Mouse (Mus musculus): ENCODE results near the gene Hoxb3.

Gene Hoxb3

GRCm38 (mm10) chr11:96317608-96318367 lies 5.3 kb upstream of the Hoxb3 start, which contains the start of gene Hoxb4:
Hoxb4 (plus strand) TSS chr11:96318267.
- no peak for DNase-seq (ENCODE audit: low spot score in 2 of 2)

- no peak for DNase-seq (ENCODE audit: low spot score in 2 of 2)
These were observed 4.6 kb upstream of the Hoxb3 start for GRCm38 (mm10) chr11:96318368-96319070.

GRCm38 (mm10) chr11:96319071-96319902 lies 3.8 kb upstream of the Hoxb3 start:
- DNase-seq (ENCODE audit: low spot score in 2 of 2): no peak

- DNase-seq (ENCODE audit: low spot score in 2 of 2): peak in 1 of 2 experiments; percentile 62
These were observed 3.2 kb upstream of the Hoxb3 start for GRCm38 (mm10) chr11:96319910-96320309.

GRCm38 (mm10) chr11:96320688-96321087 lies 2.4 kb upstream of the Hoxb3 start:
- no peak for DNase-seq (ENCODE audit: low spot score in 2 of 2)

GRCm38 (mm10) chr11:96321846-96322245 lies 1.3 kb upstream of the Hoxb3 start:
- no peak for DNase-seq (ENCODE audit: low spot score in 2 of 2)

- no peak for DNase-seq (ENCODE audit: low spot score in 2 of 2)
These were observed 388 bp upstream of the Hoxb3 start for GRCm38 (mm10) chr11:96322738-96323137.

- no peak for DNase-seq (ENCODE audit: low spot score in 2 of 2)
These were observed 999 bp downstream of the Hoxb3 start for GRCm38 (mm10) chr11:96324125-96324524.

GRCm38 (mm10) chr11:96324965-96325364 lies 1.8 kb downstream of the Hoxb3 start:
- DNase-seq (ENCODE audit: low spot score in 2 of 2): no peak

GRCm38 (mm10) chr11:96325747-96326212 lies 2.7 kb downstream of the Hoxb3 start:
- DNase-seq (ENCODE audit: low spot score in 2 of 2): no peak

GRCm38 (mm10) chr11:96326705-96327104 lies 3.6 kb downstream of the Hoxb3 start:
- no peak for DNase-seq (ENCODE audit: low spot score in 2 of 2)

- DNase-seq (ENCODE audit: low spot score in 2 of 2): no peak
These were observed 4.0 kb downstream of the Hoxb3 start for GRCm38 (mm10) chr11:96327122-96327521.

GRCm38 (mm10) chr11:96327750-96328149 lies 4.6 kb downstream of the Hoxb3 start:
- DNase-seq (ENCODE audit: low spot score in 2 of 2): no peak

GRCm38 (mm10) chr11:96328605-96329004 lies 5.5 kb downstream of the Hoxb3 start:
- DNase-seq (ENCODE audit: low spot score in 2 of 2): no peak

GRCm38 (mm10) chr11:96332105-96332504 lies 9.0 kb downstream of the Hoxb3 start:
- DNase-seq (ENCODE audit: low spot score in 2 of 2): no peak

- DNase-seq (ENCODE audit: low spot score in 2 of 2): no peak
These were observed 9.5 kb downstream of the Hoxb3 start for GRCm38 (mm10) chr11:96332618-96333032.

GRCm38 (mm10) chr11:96333241-96334001 lies 10.3 kb downstream of the Hoxb3 start:
- no peak for DNase-seq (ENCODE audit: low spot score in 2 of 2)

GRCm38 (mm10) chr11:96334002-96334364 lies 10.9 kb downstream of the Hoxb3 start:
- DNase-seq (ENCODE audit: low spot score in 2 of 2): no peak

GRCm38 (mm10) chr11:96334998-96335397 lies 11.9 kb downstream of the Hoxb3 start:
- no peak for DNase-seq (ENCODE audit: low spot score in 2 of 2)

- no peak for DNase-seq (ENCODE audit: low spot score in 2 of 2)
These were observed 13.5 kb downstream of the Hoxb3 start for GRCm38 (mm10) chr11:96336597-96336996.

- no peak for DNase-seq (ENCODE audit: low spot score in 2 of 2)
These were observed 13.9 kb downstream of the Hoxb3 start for GRCm38 (mm10) chr11:96337026-96337425.

All from spleen, postnatal 4 days (tissue).